Mouse (Mus musculus) forebrain, embryonic 16.5 days (tissue): ENCODE measurements around the gene Ank. TPM values are rescaled to one million over a fixed set of nuclear protein-coding genes. Genes with fewer than 3 reads are reported as not detected.
A peak's percentile ranks its signal among the peaks of the same experiment; 100 is the strongest.

Experiments used
- ATAC-seq: fragments of 200-750 bp; cut with Nextera tagmentation; 2 replicates; pipeline ENCODE4 v1.8.0; 2017; ENCODE audit warnings: mild to moderate bottlenecking, moderate library complexity
- H3K27ac ChIP-seq: fragments of 300-500 bp; sonication (generic); 2 replicates; pipeline ENCODE4 v1.5.1; 2014; ENCODE audit warnings: low read length, control low read depth
- H3K27me3 ChIP-seq: fragments of 300-500 bp; sonication (generic); replicated peaks from 2 replicates; pipeline ENCODE4 v1.6.1; 2014; ENCODE audit warnings: low read length; ENCODE audit not compliant: control insufficient read depth, insufficient read depth
- H3K36me3 ChIP-seq: fragments of 300-500 bp; sonication (generic); 2 replicates; pipeline ENCODE4 v1.6.1; 2014; ENCODE audit not compliant: control insufficient read depth, insufficient read depth
- H3K4me1 ChIP-seq: fragments of 300-500 bp; sonication (generic); replicated peaks from 2 replicates; pipeline ENCODE4 v1.6.1; 2014; ENCODE audit warnings: low read length; ENCODE audit not compliant: control insufficient read depth, insufficient read depth
- H3K4me2 ChIP-seq: fragments of 300-500 bp; sonication (generic); 2 replicates; pipeline ENCODE4 v1.6.1; 2014; ENCODE audit warnings: mild to moderate bottlenecking, low read length, control low read depth
- H3K4me3 ChIP-seq: fragments of 300-500 bp; sonication (generic); replicated peaks from 2 replicates; pipeline ENCODE4 v1.5.1; 2014; ENCODE audit warnings: mild to moderate bottlenecking, low read length, control low read depth
- H3K9ac ChIP-seq: fragments of 300-500 bp; sonication (generic); replicated peaks from 2 replicates; pipeline ENCODE4 v1.6.1; 2014; ENCODE audit warnings: low read depth, low read length, control low read depth
- H3K9me3 ChIP-seq: fragments of 300-500 bp; sonication (generic); 2 replicates; pipeline ENCODE4 v1.6.1; 2016; ENCODE audit warnings: low read length; ENCODE audit not compliant: control insufficient read depth
- WGBS: fragments of 180-500 bp; shearing (Covaris S2); extraction: QIAGEN DNeasy Blood & Tissue Kit; methylation state at CpG from one replicate; pipeline ENCODE4 v1.1.7; 2014; 5-methylcytosine and 5-hydroxymethylcytosine counted together
- polyA plus RNA-seq: library from polyadenylated mRNA; unstranded; fragments of >200 nt; fragmentation: Nextera tagmentation; extraction: Ambion mirVana; gene quantifications from 2 replicates; pipeline ENCODE4 v1.2.1, GENCODE M21; 2015

Ank gene
- polyA plus RNA-seq, 1 experiment from 2014 or later = 17.9 TPM

GRCm38 (mm10) chr15:27553554-27553953, 87.1 kb downstream of the Ank start:
- Histone ChIP-seq H3K9ac (no peak overlapping the region), H3K27ac (no peak overlapping the region), H3K36me3 (no peaks in the 10 kb centered on the region), H3K9me3 (no peaks in the 10 kb centered on the region), H3K27me3 (no peaks in the 10 kb centered on the region), H3K4me3 (no peak overlapping the region), H3K4me1 (peaks cover 14% of the 10 kb centered on the region), H3K4me2 (no peak overlapping the region)
- no peak for ATAC-seq
- 93% methylated on average over 5 of the region's 5 CpGs for WGBS

- H3K27me3 ChIP-seq = no peaks in the 10 kb centered on the region
- ATAC-seq = peak; percentile 53
- H3K4me3 ChIP-seq = no peak overlapping the region
- 29% methylated on average over 16 of the region's 16 CpGs for WGBS
- 0 out of 2 replicates have a peak overlapping the region, but pooled peaks have one; percentile 2 for H3K9ac ChIP-seq
- peak overlapping the region; percentile 51 for H3K27ac ChIP-seq
- H3K4me2 ChIP-seq = no peak overlapping the region; the same call in 1 of the 2 replicates
- no peaks in the 10 kb centered on the region for H3K36me3 ChIP-seq
- no peaks in the 10 kb centered on the region for H3K9me3 ChIP-seq
- peaks cover 13% of the 10 kb centered on the region for H3K4me1 ChIP-seq
Observed at GRCm38 (mm10) chr15:27558456-27559147, 92.1 kb downstream of the Ank start.

GRCm38 (mm10) chr15:27560315-27560714, 93.8 kb downstream of the Ank start:
- Histone ChIP-seq H3K4me2 (no peak overlapping the region), H3K4me1 (peaks cover 17% of the 10 kb centered on the region), H3K27ac (no peak overlapping the region), H3K36me3 (peaks cover 3% of the 10 kb centered on the region; the same call in 1 of the 2 replicates), H3K9ac (no peak overlapping the region), H3K4me3 (no peak overlapping the region), H3K27me3 (no peaks in the 10 kb centered on the region), H3K9me3 (no peaks in the 10 kb centered on the region)
- ATAC-seq = no peak
- WGBS = 90% methylated on average over 11 of the region's 11 CpGs

GRCm38 (mm10) chr15:27564106-27565100, 97.9 kb downstream of the Ank start:
- H3K4me1 ChIP-seq = peaks cover 4% of the 10 kb centered on the region
- H3K36me3 ChIP-seq = peaks cover 13% of the 10 kb centered on the region; the same call in 1 of the 2 replicates
- H3K9ac ChIP-seq = no peak overlapping the region
- no peak overlapping the region for H3K27ac ChIP-seq
- ATAC-seq = peak; percentile 45
- no peaks in the 10 kb centered on the region for H3K27me3 ChIP-seq
- H3K4me3 ChIP-seq = no peak overlapping the region
- 54% methylated on average over 14 of the region's 14 CpGs for WGBS
- no peak overlapping the region for H3K4me2 ChIP-seq
- no peaks in the 10 kb centered on the region for H3K9me3 ChIP-seq

GRCm38 (mm10) chr15:27565626-27566185, 99.2 kb downstream of the Ank start:
- H3K4me2 ChIP-seq = no peak overlapping the region
- H3K36me3 ChIP-seq = peaks cover 13% of the 10 kb centered on the region; the same call in 1 of the 2 replicates
- 81% methylated on average over 10 of the region's 10 CpGs for WGBS
- 0 out of 2 replicates have a peak, but pooled peaks cover 4% of the 10 kb centered on the region for H3K4me1 ChIP-seq
- no peaks in the 10 kb centered on the region for H3K9me3 ChIP-seq
- H3K27me3 ChIP-seq = no peaks in the 10 kb centered on the region
- ATAC-seq = no peak
- no peak overlapping the region for H3K4me3 ChIP-seq
- H3K27ac ChIP-seq = no peak overlapping the region
- H3K9ac ChIP-seq = no peak overlapping the region

GRCm38 (mm10) chr15:27567356-27567755, 100.9 kb downstream of the Ank start:
- no peak overlapping the region for H3K4me3 ChIP-seq
- no peaks in the 10 kb centered on the region for H3K27me3 ChIP-seq
- ATAC-seq = no peak
- peaks cover 17% of the 10 kb centered on the region for H3K36me3 ChIP-seq
- H3K27ac ChIP-seq = no peak overlapping the region
- no peak overlapping the region for H3K9ac ChIP-seq
- H3K4me2 ChIP-seq = no peak overlapping the region
- 94% methylated on average over 16 of the region's 16 CpGs for WGBS
- no peaks in the 10 kb centered on the region for H3K9me3 ChIP-seq
- 0 out of 2 replicates have a peak, but pooled peaks cover 4% of the 10 kb centered on the region for H3K4me1 ChIP-seq

- ATAC-seq = no peak
- H3K4me1 ChIP-seq = 0 out of 2 replicates have a peak, but pooled peaks cover 4% of the 10 kb centered on the region
- H3K27ac ChIP-seq = no peak overlapping the region
- no peaks in the 10 kb centered on the region for H3K9me3 ChIP-seq
- no peak overlapping the region for H3K9ac ChIP-seq
- no peak overlapping the region for H3K4me2 ChIP-seq
- H3K36me3 ChIP-seq = peaks cover 20% of the 10 kb centered on the region
- H3K27me3 ChIP-seq = no peaks in the 10 kb centered on the region
- H3K4me3 ChIP-seq = no peak overlapping the region
- WGBS = 83% methylated on average over 6 of the region's 6 CpGs
Observed at GRCm38 (mm10) chr15:27568371-27568770, 101.9 kb downstream of the Ank start.

GRCm38 (mm10) chr15:27569924-27570323, 103.4 kb downstream of the Ank start:
- Histone ChIP-seq H3K9ac (no peak overlapping the region), H3K4me3 (no peak overlapping the region), H3K4me1 (no peaks in the 10 kb centered on the region), H3K27me3 (no peaks in the 10 kb centered on the region), H3K36me3 (peaks cover 21% of the 10 kb centered on the region), H3K4me2 (no peak overlapping the region), H3K9me3 (no peaks in the 10 kb centered on the region), H3K27ac (no peak overlapping the region)
- ATAC-seq = no peak
- WGBS = 81% methylated on average over 2 of the region's 2 CpGs

GRCm38 (mm10) chr15:27570385-27570784, 103.9 kb downstream of the Ank start:
- Histone ChIP-seq H3K36me3 (peaks cover 20% of the 10 kb centered on the region), H3K4me3 (no peak overlapping the region), H3K9me3 (no peaks in the 10 kb centered on the region), H3K9ac (no peak overlapping the region), H3K27me3 (no peaks in the 10 kb centered on the region), H3K4me1 (0 out of 2 replicates have a peak, but pooled peaks cover 2% of the 10 kb centered on the region), H3K27ac (no peak overlapping the region), H3K4me2 (no peak overlapping the region)
- no peak for ATAC-seq
- 90% methylated on average over 4 of the region's 4 CpGs for WGBS
